Mouse (Mus musculus) ES-E14 (cell line): ENCODE measurements around the gene Pde9a.

Source experiments
- MAFK ChIP-seq: IDR thresholded peaks from 2 replicates; pipeline ENCODE4 v1.6.1; 2014; ENCODE audit warnings: mild to moderate bottlenecking, low read depth, low read length, inconsistent platforms; ENCODE audit not compliant: insufficient read depth
- ZC3H11A ChIP-seq: IDR thresholded peaks from 2 replicates; pipeline ENCODE4 v1.6.1; 2012; ENCODE audit warnings: low read depth, mild to moderate bottlenecking, inconsistent platforms, low read length, borderline replicate concordance
- ZNF384 ChIP-seq: IDR thresholded peaks from 2 replicates; pipeline ENCODE4 v1.6.1; 2012; ENCODE audit warnings: low read depth, low read length, inconsistent platforms

GRCm38 (mm10) chr17:31439978-31440377, 54.0 kb downstream of the Pde9a start:
- TF ChIP-seq ZNF384 (no peak), MAFK (no peak), ZC3H11A (no peak)
